Mouse (Mus musculus): ENCODE results near the gene Crcp. TPM values are rescaled to one million over a fixed set of nuclear protein-coding genes. Genes with fewer than 3 reads are reported as not detected.
A peak's percentile ranks its signal among the peaks of the same experiment; 100 is the strongest.

The Crcp gene
- 19.3 and 20.8 TPM in 2 replicates for polyA plus RNA-seq (2015; fragmentation: Nextera tagmentation; extraction: Ambion mirVana)

GRCm38 (mm10) chr5:130029142-130029897 lies at the start of gene Crcp, which contains the start of gene Asl:
Crcp (plus strand) TSS chr5:130029290.
Asl (minus strand) TSS chr5:130029247.
- DNase-seq (peak; percentile 89), ATAC-seq (peak; percentile 46)
- Histone ChIP-seq H3K9ac (replicated peaks) (peak within 1 kb of the TSS; percentile 83), H3K4me3 (ENCODE audit: low read depth, low read length) (peak within 1 kb of the TSS; percentile 76), H3K4me1 (ENCODE audit: insufficient read depth) (peaks cover 33% of the 10 kb centered on the region), H3K36me3 (replicated peaks; ENCODE audit: insufficient read depth, low read length) (no peaks in the 10 kb centered on the region), H3K27ac (ENCODE audit: low read depth) (peak within 1 kb of the TSS; percentile 95), H3K27me3 (ENCODE audit: insufficient read depth, low read length) (no peaks in the 10 kb centered on the region), H3K9me3 (ENCODE audit: low read length) (no peaks in the 10 kb centered on the region), H3K4me2 (ENCODE audit: low read depth, low read length) (peak within 1 kb of the TSS; percentile 84)
- WGBS (ENCODE audit: insufficient replicate concordance) = 2% methylated on average over 51 of the region's 51 CpGs
- TF ChIP-seq EP300 (IDR thresholded peaks at IDR 0.05; ENCODE audit: low read depth) (0 out of 2 replicates have a peak, but pooled peaks have one; percentile 8), CTCF (IDR thresholded peaks at IDR 0.05; ENCODE audit: low read depth) (no peak)

DNA sequence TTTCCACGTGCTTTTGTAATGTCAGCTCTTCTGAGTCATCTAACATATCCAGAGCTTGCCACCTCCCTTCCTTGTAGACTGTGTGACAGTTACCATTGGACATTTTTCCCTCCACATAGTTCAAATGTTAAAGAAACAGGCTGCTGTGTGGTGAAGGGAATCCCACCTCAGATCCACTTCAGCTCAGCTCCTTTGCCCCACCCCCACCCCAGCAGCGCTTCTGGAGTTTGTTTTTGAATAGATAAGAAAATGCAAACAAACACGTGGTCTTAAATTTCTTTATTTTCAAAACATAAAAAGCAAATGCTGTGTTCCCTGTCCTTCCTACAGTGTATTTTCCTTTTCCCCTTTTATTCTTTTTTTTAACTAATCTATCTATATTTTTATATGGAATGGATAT lies 48.9 kb upstream of the Crcp start:
- Histone ChIP-seq H3K36me3 (replicated peaks; ENCODE audit: insufficient read depth, low read length) (peaks cover 5% of the 10 kb centered on the region; the same call in 1 of the 2 replicates), H3K27ac (ENCODE audit: low read depth) (peak overlapping the region; percentile 64), H3K4me1 (ENCODE audit: insufficient read depth) (peaks cover 27% of the 10 kb centered on the region), H3K9me3 (ENCODE audit: low read length) (no peaks in the 10 kb centered on the region), H3K9ac (replicated peaks) (no peak overlapping the region), H3K4me2 (ENCODE audit: low read depth, low read length) (peak overlapping the region; percentile 7), H3K27me3 (ENCODE audit: insufficient read depth, low read length) (no peaks in the 10 kb centered on the region), H3K4me3 (ENCODE audit: low read depth, low read length) (no peak overlapping the region)
- no peak for TF ChIP-seq CTCF (IDR thresholded peaks at IDR 0.05; ENCODE audit: low read depth)
- TF ChIP-seq EP300 (IDR thresholded peaks at IDR 0.05; ENCODE audit: low read depth) = peak; percentile 36; the same call in 1 of the 2 replicates
- ATAC-seq (peak; percentile 54), DNase-seq (no peak)
- WGBS (ENCODE audit: insufficient replicate concordance) = 54% methylated on average over 3 of the region's 3 CpGs

- Histone ChIP-seq H3K27ac (ENCODE audit: low read depth) (peak overlapping the region; percentile 75), H3K4me2 (ENCODE audit: low read depth, low read length) (0 out of 2 replicates have a peak overlapping the region, but pooled peaks have one; percentile 2), H3K9ac (replicated peaks) (no peak overlapping the region), H3K36me3 (replicated peaks; ENCODE audit: insufficient read depth, low read length) (peaks cover 24% of the 10 kb centered on the region), H3K9me3 (ENCODE audit: low read length) (no peaks in the 10 kb centered on the region), H3K4me3 (ENCODE audit: low read depth, low read length) (no peak overlapping the region), H3K27me3 (ENCODE audit: insufficient read depth, low read length) (no peaks in the 10 kb centered on the region), H3K4me1 (ENCODE audit: insufficient read depth) (peaks cover 5% of the 10 kb centered on the region; the same call in 1 of the 2 replicates)
- peak; percentile 33 for DNase-seq
- ATAC-seq = peak; percentile 37; the same call in 1 of the 2 replicates
- WGBS (ENCODE audit: insufficient replicate concordance) = 70% methylated on average over 13 of the region's 13 CpGs
- no peak for TF ChIP-seq CTCF (IDR thresholded peaks at IDR 0.05; ENCODE audit: low read depth)
- TF ChIP-seq EP300 (IDR thresholded peaks at IDR 0.05; ENCODE audit: low read depth) = no peak
Observed at GRCm38 (mm10) chr5:129989376-129989775, 39.7 kb upstream of the Crcp start.

DNA sequence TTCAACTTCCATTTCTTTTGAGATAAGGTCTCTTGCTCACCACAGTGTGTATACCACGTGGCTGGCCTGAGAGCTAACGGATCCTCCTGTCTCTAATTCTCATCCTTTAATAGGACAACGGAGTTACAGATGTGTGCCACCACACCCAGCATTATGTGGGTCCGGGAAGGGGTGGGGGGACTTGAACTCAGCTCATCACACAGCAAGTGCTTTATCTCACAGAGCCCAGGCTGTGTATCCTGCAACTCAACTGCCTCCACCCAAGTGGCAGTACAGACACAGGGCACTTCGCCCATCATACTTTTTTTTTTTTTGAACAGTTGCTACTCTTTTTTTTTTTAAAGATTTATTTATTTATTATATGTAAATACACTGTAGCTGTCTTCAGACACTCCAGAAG lies 37.2 kb upstream of the Crcp start:
- DNase-seq (no peak), ATAC-seq (peak; percentile 41)
- H3K9me3 ChIP-seq (ENCODE audit: low read length) = no peaks in the 10 kb centered on the region
- no peak overlapping the region for H3K9ac ChIP-seq (replicated peaks)
- TF ChIP-seq CTCF (IDR thresholded peaks at IDR 0.05; ENCODE audit: low read depth) (no peak), EP300 (IDR thresholded peaks at IDR 0.05; ENCODE audit: low read depth) (no peak)
- H3K27me3 ChIP-seq (ENCODE audit: insufficient read depth, low read length) = no peaks in the 10 kb centered on the region
- H3K36me3 ChIP-seq (replicated peaks; ENCODE audit: insufficient read depth, low read length) = peaks cover 30% of the 10 kb centered on the region
- no peak overlapping the region for H3K4me3 ChIP-seq (ENCODE audit: low read depth, low read length)
- no peak overlapping the region for H3K27ac ChIP-seq (ENCODE audit: low read depth)
- H3K4me1 ChIP-seq (ENCODE audit: insufficient read depth) = peaks cover 5% of the 10 kb centered on the region; the same call in 1 of the 2 replicates
- 58% methylated on average over 5 of the region's 5 CpGs for WGBS (ENCODE audit: insufficient replicate concordance)
- peak overlapping the region; percentile 35; the same call in 1 of the 2 replicates for H3K4me2 ChIP-seq (ENCODE audit: low read depth, low read length)

DNA sequence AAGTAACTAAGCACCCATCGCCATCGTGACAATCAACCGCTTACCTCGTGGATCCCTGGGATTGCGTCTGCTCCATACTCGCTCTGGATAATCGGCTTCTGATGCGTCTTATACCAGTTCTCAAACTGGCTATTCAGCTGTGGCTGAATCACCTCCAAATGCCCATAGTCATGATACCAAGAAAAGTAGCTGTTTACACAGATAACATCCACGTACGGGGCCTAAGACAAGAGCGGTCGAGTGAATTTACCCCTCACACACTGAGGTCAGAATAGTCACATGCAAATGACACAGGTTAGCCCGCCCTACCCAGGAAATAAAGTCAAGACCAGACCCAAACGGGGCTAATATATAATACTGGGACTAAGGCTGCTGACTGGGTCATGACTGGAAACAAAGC lies 35.7 kb upstream of the Crcp start:
- Histone ChIP-seq H3K9me3 (ENCODE audit: low read length) (no peaks in the 10 kb centered on the region), H3K36me3 (replicated peaks; ENCODE audit: insufficient read depth, low read length) (peaks cover 29% of the 10 kb centered on the region), H3K27me3 (ENCODE audit: insufficient read depth, low read length) (no peaks in the 10 kb centered on the region), H3K4me3 (ENCODE audit: low read depth, low read length) (no peak overlapping the region), H3K9ac (replicated peaks) (no peak overlapping the region), H3K4me1 (ENCODE audit: insufficient read depth) (peaks cover 5% of the 10 kb centered on the region; the same call in 1 of the 2 replicates), H3K27ac (ENCODE audit: low read depth) (peak overlapping the region; percentile 2; the same call in 1 of the 2 replicates), H3K4me2 (ENCODE audit: low read depth, low read length) (peak overlapping the region; percentile 33; the same call in 1 of the 2 replicates)
- TF ChIP-seq CTCF (IDR thresholded peaks at IDR 0.05; ENCODE audit: low read depth) (no peak), EP300 (IDR thresholded peaks at IDR 0.05; ENCODE audit: low read depth) (no peak)
- 82% methylated on average over 14 of the region's 14 CpGs for WGBS (ENCODE audit: insufficient replicate concordance)
- ATAC-seq (peak; percentile 24), DNase-seq (no peak)

DNA sequence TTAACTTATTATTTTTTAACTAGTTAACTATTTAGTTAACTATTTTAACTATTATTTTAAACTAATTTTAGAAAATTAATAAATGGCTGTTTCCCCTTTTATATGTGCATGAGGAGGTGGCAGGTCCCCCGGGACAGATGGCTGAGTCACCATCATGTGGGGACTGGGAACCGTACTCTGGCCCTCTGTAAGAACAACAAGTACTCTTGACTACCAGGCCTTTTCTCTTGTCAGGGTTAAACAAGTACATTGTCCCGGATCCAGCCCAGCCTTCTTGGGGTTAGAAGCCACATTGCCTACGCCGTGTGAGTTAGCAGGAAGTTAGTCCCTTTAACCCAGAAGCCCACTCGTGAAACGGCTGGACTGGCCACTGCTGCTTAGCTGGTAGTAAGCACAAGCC lies 34.1 kb upstream of the Crcp start:
- H3K4me2 ChIP-seq (ENCODE audit: low read depth, low read length) = no peak overlapping the region
- TF ChIP-seq CTCF (IDR thresholded peaks at IDR 0.05; ENCODE audit: low read depth) (no peak), EP300 (IDR thresholded peaks at IDR 0.05; ENCODE audit: low read depth) (no peak)
- H3K4me1 ChIP-seq (ENCODE audit: insufficient read depth) = peaks cover 5% of the 10 kb centered on the region; the same call in 1 of the 2 replicates
- peaks cover 20% of the 10 kb centered on the region for H3K36me3 ChIP-seq (replicated peaks; ENCODE audit: insufficient read depth, low read length)
- ATAC-seq (no peak), DNase-seq (no peak)
- 85% methylated on average over 7 of the region's 7 CpGs for WGBS (ENCODE audit: insufficient replicate concordance)
- H3K4me3 ChIP-seq (ENCODE audit: low read depth, low read length) = no peak overlapping the region
- H3K9ac ChIP-seq (replicated peaks) = no peak overlapping the region
- no peaks in the 10 kb centered on the region for H3K9me3 ChIP-seq (ENCODE audit: low read length)
- no peak overlapping the region for H3K27ac ChIP-seq (ENCODE audit: low read depth)
- no peaks in the 10 kb centered on the region for H3K27me3 ChIP-seq (ENCODE audit: insufficient read depth, low read length)

All from liver, postnatal 0 days (tissue).